Mouse (Mus musculus) intestine, embryonic 14.5 days (tissue): Measurements from ENCODE around the gene Coro7. TPM values are rescaled to one million over a fixed set of nuclear protein-coding genes. Genes with fewer than 3 reads are reported as not detected.

Experiments
- ATAC-seq: fragments of 200-750 bp; cut with Nextera tagmentation; replicated peaks from 2 replicates; pipeline ENCODE4 v1.8.0; 2017; ENCODE audit warnings: low read depth, moderate number of reproducible peaks, moderate TSS enrichment, moderate library complexity; ENCODE audit not compliant: low FRiP score, low TSS enrichment
- DNase-seq: peaks from one replicate; pipeline ENCODE4 v3.0.0-alpha.2; 2018; ENCODE audit warnings: low spot score
- H3K27ac ChIP-seq: fragments of 300-500 bp; sonication (generic); 2 replicates; pipeline ENCODE4 v1.5.1; 2014; ENCODE audit warnings: low read depth, mild to moderate bottlenecking, control low read depth
- H3K27me3 ChIP-seq: fragments of 300-500 bp; sonication (generic); replicated peaks from 2 replicates; pipeline ENCODE4 v1.6.1; 2014; ENCODE audit warnings: low read length, control low read depth; ENCODE audit not compliant: control insufficient read depth, insufficient read depth
- H3K36me3 ChIP-seq: fragments of 300-500 bp; sonication (generic); 2 replicates; pipeline ENCODE4 v1.6.1; 2014; ENCODE audit warnings: low read length, control low read depth; ENCODE audit not compliant: control insufficient read depth, insufficient read depth
- H3K4me1 ChIP-seq: fragments of 300-500 bp; sonication (generic); replicated peaks from 2 replicates; pipeline ENCODE4 v1.6.1; 2014; ENCODE audit warnings: low read length, control low read depth, mixed read lengths; ENCODE audit not compliant: control insufficient read depth, insufficient read depth
- H3K4me2 ChIP-seq: fragments of 300-500 bp; sonication (generic); 2 replicates; pipeline ENCODE4 v1.6.1; 2014; ENCODE audit warnings: low read length
- H3K4me3 ChIP-seq: fragments of 300-500 bp; sonication (generic); 2 replicates; pipeline ENCODE4 v1.5.1; 2014; ENCODE audit warnings: low read depth, low read length, control low read depth, mixed read lengths
- H3K9ac ChIP-seq: fragments of 300-500 bp; sonication (generic); 2 replicates; pipeline ENCODE4 v1.6.1; 2014; ENCODE audit warnings: mild to moderate bottlenecking, low read length
- H3K9me3 ChIP-seq: fragments of 300-500 bp; sonication (generic); 2 replicates; pipeline ENCODE4 v1.6.1; 2016; ENCODE audit warnings: low read length, control low read depth; ENCODE audit not compliant: control insufficient read depth
- WGBS: fragments of 180-500 bp; shearing (Covaris S2); extraction: QIAGEN DNeasy Blood & Tissue Kit; methylation state at CpG from one replicate; pipeline ENCODE4 v1.1.7; 2014; 5-methylcytosine and 5-hydroxymethylcytosine counted together
- polyA plus RNA-seq: library from polyadenylated mRNA; unstranded; fragments of >200 nt; fragmentation: Nextera tagmentation; extraction: Ambion mirVana; gene quantifications from 2 replicates; pipeline ENCODE4 v1.2.1, GENCODE M21; 2014

Coro7 gene
- polyA plus RNA-seq, 1 experiment from 2014 or later: 19.3 TPM

GRCm38 (mm10) chr16:4649211-4649610, 30.4 kb downstream of the Coro7 start:
- Histone ChIP-seq H3K27ac (no peak overlapping the region), H3K9me3 (no peaks in the 10 kb centered on the region), H3K36me3 (peaks cover 87% of the 10 kb centered on the region), H3K4me2 (no peak overlapping the region), H3K4me3 (no peak overlapping the region), H3K9ac (no peak overlapping the region), H3K4me1 (peaks cover 18% of the 10 kb centered on the region), H3K27me3 (no peaks in the 10 kb centered on the region)
- no peak for DNase-seq
- WGBS: 87% methylated on average over 5 of the region's 5 CpGs
- no peak for ATAC-seq

- Histone ChIP-seq H3K27ac (no peak overlapping the region), H3K27me3 (no peaks in the 10 kb centered on the region), H3K4me1 (peaks cover 25% of the 10 kb centered on the region), H3K9me3 (no peaks in the 10 kb centered on the region), H3K9ac (no peak overlapping the region), H3K4me3 (no peak overlapping the region), H3K4me2 (no peak overlapping the region), H3K36me3 (peaks cover 94% of the 10 kb centered on the region)
- 90% methylated on average over 28 of the region's 28 CpGs for WGBS
- DNase-seq: no peak
- no peak for ATAC-seq
These were observed 31.1 kb downstream of the Coro7 start for GRCm38 (mm10) chr16:4648416-4649023.

- ATAC-seq (no peak), DNase-seq (no peak)
- Histone ChIP-seq H3K27ac (no peak overlapping the region), H3K4me2 (no peak overlapping the region), H3K9ac (no peak overlapping the region), H3K36me3 (peaks cover 86% of the 10 kb centered on the region), H3K9me3 (no peaks in the 10 kb centered on the region), H3K4me1 (peaks cover 33% of the 10 kb centered on the region), H3K27me3 (no peaks in the 10 kb centered on the region), H3K4me3 (no peak overlapping the region)
- 66% methylated on average over 13 of the region's 13 CpGs for WGBS
These were observed 31.9 kb downstream of the Coro7 start for GRCm38 (mm10) chr16:4647651-4648141.

- DNase-seq (no peak), ATAC-seq (no peak)
- peaks cover 40% of the 10 kb centered on the region for H3K4me1 ChIP-seq
- no peak overlapping the region for H3K4me2 ChIP-seq
- WGBS: 57% methylated on average over 4 of the region's 4 CpGs
- H3K36me3 ChIP-seq: peaks cover 77% of the 10 kb centered on the region
- H3K4me3 ChIP-seq: no peak overlapping the region
- H3K27me3 ChIP-seq: no peaks in the 10 kb centered on the region
- no peak overlapping the region for H3K27ac ChIP-seq
- H3K9ac ChIP-seq: no peak overlapping the region
- H3K9me3 ChIP-seq: no peaks in the 10 kb centered on the region
These were observed 32.7 kb downstream of the Coro7 start for GRCm38 (mm10) chr16:4646831-4647230.

GRCm38 (mm10) chr16:4645867-4646266, 33.7 kb downstream of the Coro7 start:
- H3K36me3 ChIP-seq: peaks cover 68% of the 10 kb centered on the region
- no peak overlapping the region for H3K27ac ChIP-seq
- ATAC-seq: no peak
- H3K27me3 ChIP-seq: no peaks in the 10 kb centered on the region
- 78% methylated on average over 4 of the region's 4 CpGs for WGBS
- DNase-seq: no peak
- no peak overlapping the region for H3K4me2 ChIP-seq
- H3K4me3 ChIP-seq: no peak overlapping the region
- H3K4me1 ChIP-seq: peaks cover 42% of the 10 kb centered on the region
- H3K9ac ChIP-seq: no peak overlapping the region
- H3K9me3 ChIP-seq: no peaks in the 10 kb centered on the region

DNA sequence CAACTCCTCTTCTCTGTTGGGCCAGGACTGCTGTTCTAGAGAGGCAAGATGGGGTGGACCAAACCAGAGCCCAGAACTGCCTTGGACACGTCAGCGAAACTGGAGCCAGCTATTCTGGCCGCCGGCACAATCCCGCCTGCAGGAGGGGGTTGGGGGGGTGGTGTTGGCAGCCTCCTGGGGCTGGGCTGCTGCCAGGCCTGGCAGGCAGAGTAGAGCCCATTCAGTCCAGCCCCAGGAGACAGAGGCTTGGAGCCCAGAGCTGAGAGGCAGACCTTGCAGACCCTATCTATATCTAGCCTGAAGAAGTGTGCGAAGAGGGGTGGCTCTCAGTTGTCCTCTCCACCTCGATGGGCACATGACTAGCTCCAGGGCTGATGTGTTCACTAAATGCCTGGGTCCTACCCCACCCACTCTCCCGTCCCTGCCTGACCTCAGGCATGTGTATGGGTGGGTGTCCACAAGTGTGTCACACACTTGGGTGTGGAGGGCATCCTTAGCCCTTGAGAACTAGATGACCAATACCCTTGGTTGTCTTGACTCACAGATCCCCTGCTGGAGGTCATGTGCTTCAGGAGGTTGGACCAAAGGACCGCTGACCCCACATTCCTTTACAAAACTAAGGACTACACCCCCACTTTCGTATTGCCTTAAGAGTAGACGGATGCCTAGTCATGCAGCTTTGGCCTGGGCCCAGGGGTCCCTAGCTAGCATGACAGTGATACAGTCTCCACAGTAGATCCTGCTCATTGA, 35.7 kb downstream of the Coro7 start:
- H3K27ac ChIP-seq: peak overlapping the region; percentile 88; the same call in 1 of the 2 replicates
- no peaks in the 10 kb centered on the region for H3K9me3 ChIP-seq
- DNase-seq (no peak), ATAC-seq (no peak)
- H3K9ac ChIP-seq: no peak overlapping the region
- H3K4me3 ChIP-seq: no peak overlapping the region
- H3K4me2 ChIP-seq: no peak overlapping the region
- H3K36me3 ChIP-seq: peaks cover 50% of the 10 kb centered on the region
- H3K4me1 ChIP-seq: peaks cover 44% of the 10 kb centered on the region
- no peaks in the 10 kb centered on the region for H3K27me3 ChIP-seq
- 67% methylated on average over 11 of the region's 11 CpGs for WGBS

GRCm38 (mm10) chr16:4642937-4643336, 36.6 kb downstream of the Coro7 start:
- Histone ChIP-seq H3K27ac (peak overlapping the region; percentile 88), H3K36me3 (peaks cover 41% of the 10 kb centered on the region), H3K9ac (peak overlapping the region; percentile 23; the same call in 1 of the 2 replicates), H3K4me1 (peaks cover 44% of the 10 kb centered on the region), H3K27me3 (no peaks in the 10 kb centered on the region), H3K9me3 (no peaks in the 10 kb centered on the region), H3K4me2 (peak overlapping the region; percentile 57), H3K4me3 (peak overlapping the region; percentile 64; the same call in 1 of the 2 replicates)
- WGBS: 82% methylated on average over 5 of the region's 6 CpGs
- ATAC-seq (no peak), DNase-seq (no peak)

- Histone ChIP-seq H3K27me3 (no peaks in the 10 kb centered on the region), H3K4me2 (peak overlapping the region; percentile 57), H3K4me1 (peaks cover 44% of the 10 kb centered on the region), H3K36me3 (peaks cover 34% of the 10 kb centered on the region), H3K27ac (peak overlapping the region; percentile 88), H3K9ac (peak overlapping the region; percentile 23; the same call in 1 of the 2 replicates), H3K4me3 (peak overlapping the region; percentile 64), H3K9me3 (no peaks in the 10 kb centered on the region)
- 7% methylated on average over 13 of the region's 13 CpGs for WGBS
- DNase-seq: peak; percentile 77
- peak; percentile 59 for ATAC-seq
These were observed 37.4 kb downstream of the Coro7 start for GRCm38 (mm10) chr16:4642190-4642589.
